Mouse (Mus musculus) forebrain, postnatal 0 days (tissue): ENCODE results near the gene Six5. TPM values are rescaled to one million over a fixed set of nuclear protein-coding genes. Genes with fewer than 3 reads are reported as not detected.

Experiments used
- ATAC-seq: fragments of 200-750 bp; cut with Nextera tagmentation; 2 replicates; pipeline ENCODE4 v1.8.0; 2017; ENCODE audit warnings: mild to moderate bottlenecking, moderate library complexity
- DNase-seq: peaks from one replicate; pipeline ENCODE4 v3.0.0-alpha.2; 2015
- H3K27ac ChIP-seq: fragments of 300-500 bp; sonication (generic); 2 replicates; pipeline ENCODE4 v1.5.1; 2014; ENCODE audit warnings: low read depth, mild to moderate bottlenecking, antibody characterized with exemption, low read length, moderate library complexity, mixed read lengths
- H3K27me3 ChIP-seq: fragments of 300-500 bp; sonication (generic); 2 replicates; pipeline ENCODE4 v1.6.1; 2014; ENCODE audit warnings: mild to moderate bottlenecking, low read length, mixed read lengths; ENCODE audit not compliant: insufficient read depth
- H3K36me3 ChIP-seq: fragments of 300-500 bp; sonication (generic); 2 replicates; pipeline ENCODE4 v1.6.1; 2014; ENCODE audit warnings: mild to moderate bottlenecking, moderate library complexity; ENCODE audit not compliant: insufficient read depth
- H3K4me1 ChIP-seq: fragments of 300-500 bp; sonication (generic); 2 replicates; pipeline ENCODE4 v1.6.1; 2014; ENCODE audit warnings: antibody characterized with exemption; ENCODE audit not compliant: insufficient read depth
- H3K4me2 ChIP-seq: fragments of 300-500 bp; sonication (generic); 2 replicates; pipeline ENCODE4 v1.6.1; 2014; ENCODE audit warnings: low read depth, mild to moderate bottlenecking, moderate library complexity
- H3K4me3 ChIP-seq: fragments of 300-500 bp; sonication (generic); 2 replicates; pipeline ENCODE4 v1.5.1; 2014; ENCODE audit warnings: low read depth, low read length, mixed read lengths
- H3K9ac ChIP-seq: fragments of 300-500 bp; sonication (generic); 2 replicates; pipeline ENCODE4 v1.6.1; 2014; ENCODE audit warnings: mild to moderate bottlenecking
- H3K9me3 ChIP-seq: fragments of 300-500 bp; sonication (generic); 2 replicates; pipeline ENCODE4 v1.6.1; 2016; ENCODE audit warnings: low read length
- CTCF ChIP-seq: sonication (generic); IDR thresholded peaks from 2 replicates; pipeline ENCODE4 v1.5.1; 2016; ENCODE audit warnings: antibody characterized with exemption, control low read depth, low read depth
- WGBS: fragments of 180-500 bp; shearing (Covaris S2); extraction: QIAGEN DNeasy Blood & Tissue Kit; methylation state at CpG from one replicate; pipeline ENCODE4 v1.1.7; 2014; 5-methylcytosine and 5-hydroxymethylcytosine counted together
- polyA plus RNA-seq: library from polyadenylated mRNA; unstranded; fragments of >200 nt; fragmentation: Nextera tagmentation; extraction: Ambion mirVana; gene quantifications from 2 replicates; pipeline ENCODE4 v1.2.1, GENCODE M21; 2015
- total RNA-seq: library from RNA; depleted of rRNA; stranded (reverse); fragments of >200 nt; gene quantifications from 2 replicates; pipeline ENCODE4 v1.2.3, GENCODE M21; 2014

The Six5 gene
- total and polyA plus RNA-seq, 2 experiments from 2014 or later: 0.97 to 4.1 TPM

- no peak for TF ChIP-seq CTCF
- Histone ChIP-seq H3K27me3 (no peaks in the 10 kb centered on the region; the same call in 1 of the 2 replicates), H3K9me3 (no peaks in the 10 kb centered on the region), H3K4me3 (no peak overlapping the region), H3K9ac (no peak overlapping the region), H3K4me1 (peaks cover 11% of the 10 kb centered on the region), H3K4me2 (no peak overlapping the region), H3K36me3 (peaks cover 41% of the 10 kb centered on the region), H3K27ac (no peak overlapping the region)
- ATAC-seq: no peak
- DNase-seq: no peak
- 54% methylated on average over 17 of the region's 17 CpGs for whole genome bisulfite sequencing
These were observed 2.5 kb upstream of the Six5 start for GRCm38 (mm10) chr7:19091913-19092312.

- peaks cover 11% of the 10 kb centered on the region for H3K4me1 ChIP-seq
- peak overlapping the region; percentile 98 for H3K4me2 ChIP-seq
- H3K9ac ChIP-seq: no peak overlapping the region
- H3K27ac ChIP-seq: no peak overlapping the region
- H3K9me3 ChIP-seq: no peaks in the 10 kb centered on the region
- peaks cover 35% of the 10 kb centered on the region for H3K36me3 ChIP-seq
- DNase-seq: peak; percentile 61
- no peak overlapping the region for H3K4me3 ChIP-seq
- ATAC-seq: peak; percentile 55
- no peak for TF ChIP-seq CTCF
- WGBS: 10% methylated on average over 38 of the region's 38 CpGs
- H3K27me3 ChIP-seq: no peaks in the 10 kb centered on the region; the same call in 1 of the 2 replicates
These were observed 1.8 kb upstream of the Six5 start for GRCm38 (mm10) chr7:19092381-19093173.

- Histone ChIP-seq H3K4me1 (peaks cover 11% of the 10 kb centered on the region), H3K4me2 (peak overlapping the region; percentile 98), H3K27ac (no peak overlapping the region), H3K4me3 (peak overlapping the region; percentile 48), H3K9me3 (no peaks in the 10 kb centered on the region), H3K36me3 (peaks cover 29% of the 10 kb centered on the region), H3K9ac (0 out of 2 replicates have a peak overlapping the region, but pooled peaks have one; percentile 10), H3K27me3 (no peaks in the 10 kb centered on the region; the same call in 1 of the 2 replicates)
- TF ChIP-seq CTCF: peak; percentile 78
- DNase-seq: peak; percentile 72
- WGBS: 5% methylated on average over 9 of the region's 15 CpGs
- ATAC-seq: peak; percentile 63
These were observed 1.2 kb upstream of the Six5 start for GRCm38 (mm10) chr7:19093174-19093521.

GRCm38 (mm10) chr7:19093537-19094385 lies 633 bp upstream of the Six5 start:
- H3K9ac ChIP-seq: 0 out of 2 replicates have a peak overlapping the region, but pooled peaks have one; percentile 37
- H3K9me3 ChIP-seq: no peaks in the 10 kb centered on the region
- peak; percentile 89 for DNase-seq
- WGBS: 3% methylated on average over 45 of the region's 45 CpGs
- peak; percentile 83 for ATAC-seq
- peaks cover 23% of the 10 kb centered on the region for H3K36me3 ChIP-seq
- H3K4me2 ChIP-seq: peak overlapping the region; percentile 98
- peak overlapping the region; percentile 72 for H3K27ac ChIP-seq
- H3K4me1 ChIP-seq: peaks cover 11% of the 10 kb centered on the region
- TF ChIP-seq CTCF: no peak
- H3K4me3 ChIP-seq: peak overlapping the region; percentile 48
- no peaks in the 10 kb centered on the region; the same call in 1 of the 2 replicates for H3K27me3 ChIP-seq

GRCm38 (mm10) chr7:19094826-19095750 lies 694 bp downstream of the Six5 start:
- Histone ChIP-seq H3K36me3 (peaks cover 17% of the 10 kb centered on the region), H3K27ac (peak overlapping the region; percentile 72; the same call in 1 of the 2 replicates), H3K4me3 (peak overlapping the region; percentile 48), H3K4me2 (peak overlapping the region; percentile 98), H3K9ac (peak overlapping the region; percentile 37), H3K27me3 (no peaks in the 10 kb centered on the region; the same call in 1 of the 2 replicates), H3K4me1 (peaks cover 11% of the 10 kb centered on the region), H3K9me3 (no peaks in the 10 kb centered on the region)
- DNase-seq: no peak
- no peak for ATAC-seq
- under 1% methylated on average over 81 of the region's 87 CpGs for WGBS
- 0 out of 2 replicates have a peak, but pooled peaks have one; percentile 1 for TF ChIP-seq CTCF

- WGBS: 2% methylated on average over 19 of the region's 19 CpGs
- peaks cover 11% of the 10 kb centered on the region for H3K4me1 ChIP-seq
- H3K27ac ChIP-seq: no peak overlapping the region
- no peak for TF ChIP-seq CTCF
- DNase-seq (no peak), ATAC-seq (no peak)
- peaks cover 11% of the 10 kb centered on the region for H3K36me3 ChIP-seq
- no peaks in the 10 kb centered on the region for H3K9me3 ChIP-seq
- peak overlapping the region; percentile 48 for H3K4me3 ChIP-seq
- H3K27me3 ChIP-seq: no peaks in the 10 kb centered on the region; the same call in 1 of the 2 replicates
- H3K4me2 ChIP-seq: peak overlapping the region; percentile 98
- H3K9ac ChIP-seq: peak overlapping the region; percentile 18; the same call in 1 of the 2 replicates
These were observed 1.3 kb downstream of the Six5 start for GRCm38 (mm10) chr7:19095751-19096110.
